Mouse (Mus musculus) erythroid progenitor cell, adult 5-6 weeks (primary cell): ENCODE results near the gene Acap1. TPM values are rescaled to one million over a fixed set of nuclear protein-coding genes. Genes with fewer than 3 reads are reported as not detected.
"Not testable (repeated sequence)": the region's sequence is repeated elsewhere in the genome, so short reads cannot be mapped to it uniquely, and the experiment has no call there.

Source experiments
- ATAC-seq: replicated peaks from 2 replicates; pipeline ENCODE4 v1.8.0; 2016; ENCODE audit warnings: moderate number of reproducible peaks, mild to moderate bottlenecking, moderate TSS enrichment, inconsistent platforms; ENCODE audit not compliant: poor library complexity, low FRiP score, severe bottlenecking
- total RNA-seq, 2 experiments: library from RNA; stranded (forward) in 1 of 2; stranded (reverse) in 1 of 2; fragments of 150-400 nt in 1 of 2; fragments of 186-747, 209-891 nt in 1 of 2; gene quantifications; 2 replicates each; pipeline versions ENCODE4 v1.2.3 to v1.2.4; 2015 to 2017; ENCODE audit warnings: low replicate concordance in 2 of 2

Acap1 gene
- total RNA-seq, 2 experiments from 2014 or later = 11.6 to 12.6 TPM

- ATAC-seq = no peak
Observed at GRCm38 (mm10) chr11:69879711-69880110, 15.6 kb downstream of the Acap1 start.

DNA sequence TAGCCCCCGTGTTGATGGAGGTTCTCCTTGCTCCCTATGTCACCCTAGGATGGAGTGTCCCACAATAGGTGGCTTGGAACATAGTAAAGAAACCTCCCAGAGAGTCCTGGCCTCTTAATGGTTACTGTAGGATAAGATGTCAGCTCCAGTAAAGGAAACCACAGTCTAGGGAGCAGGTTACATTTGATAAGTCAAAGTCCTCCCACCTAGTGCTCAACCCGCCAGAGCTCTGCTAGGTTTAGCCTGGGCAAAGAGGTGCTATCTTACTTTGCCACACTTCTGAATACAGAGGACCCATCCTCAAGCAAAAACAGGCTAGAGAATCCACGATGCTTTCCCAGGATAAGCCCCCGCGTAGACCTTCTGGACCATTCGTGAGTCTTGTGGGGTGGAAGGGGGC is 16.4 kb downstream of the Acap1 start:
- ATAC-seq = no peak

GRCm38 (mm10) chr11:69878399-69878798 is 16.9 kb downstream of the Acap1 start:
- no peak for ATAC-seq

DNA sequence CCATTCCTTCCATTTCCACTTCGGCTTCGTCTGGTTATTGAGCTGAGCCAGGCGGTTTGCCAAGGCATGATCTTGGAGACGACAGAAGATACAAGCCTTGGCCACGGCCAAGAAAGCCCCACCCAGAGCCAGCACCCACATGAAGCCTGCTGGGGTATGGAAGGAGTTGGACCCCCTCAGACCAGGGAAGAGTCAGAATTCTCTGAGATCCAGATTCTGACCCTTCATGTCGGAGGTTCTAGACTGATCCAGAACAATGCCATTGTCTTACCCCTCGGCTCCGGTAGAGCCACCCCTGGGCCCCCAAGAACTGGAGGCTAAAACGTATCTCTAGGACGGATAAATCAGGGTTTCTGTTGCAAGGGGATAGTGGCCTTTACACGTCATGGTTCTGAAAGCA is 17.5 kb downstream of the Acap1 start, which contains the start of gene Tmem95:
Gene Tmem95 (minus strand): TSS at position 141 of the 400 bp plus-strand sequence.
- ATAC-seq = no peak

DNA sequence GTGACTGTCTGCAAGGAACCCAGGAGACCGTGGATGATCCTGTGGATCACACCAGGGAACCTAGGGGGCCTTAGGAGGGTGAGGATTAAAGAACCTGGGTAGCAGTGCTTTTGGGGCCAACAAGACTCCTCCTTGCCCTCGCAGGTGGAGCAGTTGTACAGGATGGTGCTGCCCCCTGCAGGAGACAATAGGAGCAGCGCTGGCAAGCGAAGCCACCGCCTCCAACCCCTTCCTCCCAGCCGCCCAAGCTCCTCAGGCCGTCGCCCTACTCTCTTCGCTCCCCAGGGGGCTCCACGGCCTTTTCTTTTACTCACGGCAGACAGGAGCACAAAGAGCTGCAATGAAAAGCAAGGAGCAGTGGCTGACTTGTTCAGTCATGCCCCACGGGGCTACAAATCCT is 18.5 kb downstream of the Acap1 start:
- ATAC-seq = peak; percentile 78

DNA sequence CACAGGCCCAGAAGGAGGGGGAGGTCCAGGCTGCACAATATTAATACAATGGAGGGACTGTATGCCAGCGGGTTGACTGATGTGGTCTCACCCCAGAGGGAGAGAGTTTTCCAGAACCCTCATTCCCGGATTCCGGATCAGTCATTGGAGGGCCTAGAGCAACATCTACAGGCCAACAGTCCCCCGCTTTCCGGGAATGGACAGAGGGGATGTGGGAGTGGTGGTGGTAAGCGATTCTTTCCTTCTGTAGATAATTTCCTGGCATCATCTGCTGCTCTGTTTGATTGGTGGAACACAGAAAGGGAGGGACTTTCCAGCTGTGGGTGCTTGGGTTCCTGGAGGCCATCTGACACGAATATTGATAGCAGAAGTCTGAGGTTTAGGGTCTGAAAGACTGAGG is 19.2 kb downstream of the Acap1 start:
- ATAC-seq = no peak

DNA sequence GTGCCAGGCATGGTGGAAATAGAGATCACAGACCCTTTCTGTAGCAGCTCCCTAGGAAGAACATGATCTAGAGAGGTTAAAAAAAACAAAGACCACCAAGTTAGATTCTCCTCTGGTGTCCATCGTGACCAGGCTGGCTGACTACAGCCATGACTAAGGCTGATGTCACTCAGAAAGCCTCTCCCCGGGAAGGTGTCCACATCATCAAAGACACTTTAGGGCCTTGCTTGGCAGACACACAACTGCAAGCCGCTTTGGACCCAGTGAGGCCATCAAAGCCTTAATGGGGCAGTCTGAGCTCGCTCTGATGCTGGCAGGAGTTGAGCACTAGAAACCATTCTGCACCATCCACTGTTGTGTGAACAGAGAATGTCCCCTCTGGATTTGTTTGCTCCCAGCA is 22.9 kb downstream of the Acap1 start:
- ATAC-seq = no peak

DNA sequence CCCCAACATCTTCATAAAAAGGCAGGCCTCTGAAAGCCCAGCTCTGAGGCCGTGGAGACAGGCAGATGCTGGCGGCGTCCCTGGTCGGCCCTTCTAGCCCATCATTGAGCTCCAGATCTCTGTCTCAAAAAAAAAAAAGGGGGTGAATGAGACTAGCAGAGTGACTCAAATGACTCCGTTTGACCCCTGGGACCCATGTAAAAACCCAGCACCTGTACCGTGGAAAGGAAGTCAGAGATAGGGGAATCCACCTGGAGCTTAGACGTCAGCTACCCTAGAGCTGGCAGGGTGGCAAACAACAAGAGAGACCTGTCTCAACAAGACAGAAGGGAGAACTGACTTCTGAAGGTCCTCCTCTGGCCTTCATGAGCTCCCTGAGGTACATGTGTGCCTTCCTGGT is 23.5 kb downstream of the Acap1 start:
- ATAC-seq = no peak

DNA sequence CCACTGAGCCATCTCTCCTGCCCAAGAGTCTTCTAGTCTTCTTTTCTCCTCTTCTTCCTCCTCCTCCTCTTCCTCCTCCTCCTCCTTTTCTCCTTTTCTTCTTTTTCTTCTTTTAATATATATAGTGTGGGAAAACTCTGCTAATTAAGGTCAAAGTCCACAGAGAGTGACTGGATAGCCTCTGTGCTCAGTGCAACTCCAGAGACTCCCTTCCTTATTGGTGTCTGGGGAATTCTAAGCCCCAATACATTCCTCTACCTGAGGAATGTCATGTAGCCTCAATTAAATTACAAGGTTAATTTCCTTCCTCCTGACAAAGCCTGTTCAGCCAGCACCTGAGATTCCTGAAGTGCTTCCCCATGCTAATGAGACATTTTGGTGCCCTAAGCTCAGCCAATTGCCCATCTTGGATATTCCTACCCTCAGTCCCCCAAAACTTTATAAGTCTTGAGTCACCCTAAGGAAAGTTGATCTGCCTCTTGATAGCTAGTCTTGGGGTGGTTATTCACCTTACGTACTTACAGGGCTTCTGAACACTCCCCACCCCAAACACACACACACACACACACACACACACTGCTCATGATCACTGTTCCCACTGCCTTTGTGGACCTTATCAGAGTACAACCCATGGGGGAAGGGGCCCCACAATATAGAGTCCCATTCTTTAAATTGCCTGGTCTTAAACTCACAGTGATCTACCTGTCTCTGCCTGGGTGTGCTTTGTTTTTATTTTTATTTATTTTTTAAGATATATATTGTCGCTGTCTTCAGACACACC is 24.9 kb downstream of the Acap1 start:
- ATAC-seq = no peak

DNA sequence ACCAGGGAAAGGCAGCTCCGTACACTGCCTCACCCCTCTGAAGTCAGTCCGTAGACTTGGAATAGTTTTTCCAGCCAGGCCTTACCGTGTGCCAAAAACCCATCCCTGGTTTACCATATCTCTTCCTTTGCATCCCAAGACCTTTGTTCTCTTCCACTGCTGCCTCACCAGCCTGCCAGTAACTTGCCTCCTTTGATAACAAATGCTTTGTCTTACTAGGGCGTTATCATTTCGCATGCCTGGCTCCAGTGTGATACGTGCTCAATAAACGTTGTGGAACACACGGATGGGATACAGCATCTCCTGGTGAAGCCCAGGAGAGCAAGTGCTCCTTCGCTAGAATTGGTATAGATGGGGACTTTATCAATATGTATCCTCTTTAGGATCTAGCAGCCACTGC is 28.0 kb downstream of the Acap1 start:
- ATAC-seq = no peak

DNA sequence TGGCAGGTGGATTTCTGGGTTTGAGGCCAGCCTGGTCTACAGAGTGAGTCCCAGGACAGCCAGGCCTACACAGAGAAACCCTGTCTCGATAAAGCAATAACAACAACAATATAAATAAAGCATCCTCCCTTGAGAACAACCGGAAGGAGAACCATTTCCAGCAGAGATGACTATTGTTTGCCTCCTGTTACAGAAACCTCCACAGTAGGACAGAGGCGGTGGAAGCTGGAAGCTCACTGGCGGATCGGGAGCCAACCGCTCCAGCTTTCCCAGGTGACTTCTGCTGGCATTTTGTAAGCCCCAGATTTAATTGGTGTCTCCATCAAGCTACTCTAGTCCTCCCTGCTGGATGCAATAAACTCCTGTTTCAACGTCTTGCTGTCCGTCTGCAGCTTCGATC is 29.8 kb downstream of the Acap1 start:
- ATAC-seq = no peak

DNA sequence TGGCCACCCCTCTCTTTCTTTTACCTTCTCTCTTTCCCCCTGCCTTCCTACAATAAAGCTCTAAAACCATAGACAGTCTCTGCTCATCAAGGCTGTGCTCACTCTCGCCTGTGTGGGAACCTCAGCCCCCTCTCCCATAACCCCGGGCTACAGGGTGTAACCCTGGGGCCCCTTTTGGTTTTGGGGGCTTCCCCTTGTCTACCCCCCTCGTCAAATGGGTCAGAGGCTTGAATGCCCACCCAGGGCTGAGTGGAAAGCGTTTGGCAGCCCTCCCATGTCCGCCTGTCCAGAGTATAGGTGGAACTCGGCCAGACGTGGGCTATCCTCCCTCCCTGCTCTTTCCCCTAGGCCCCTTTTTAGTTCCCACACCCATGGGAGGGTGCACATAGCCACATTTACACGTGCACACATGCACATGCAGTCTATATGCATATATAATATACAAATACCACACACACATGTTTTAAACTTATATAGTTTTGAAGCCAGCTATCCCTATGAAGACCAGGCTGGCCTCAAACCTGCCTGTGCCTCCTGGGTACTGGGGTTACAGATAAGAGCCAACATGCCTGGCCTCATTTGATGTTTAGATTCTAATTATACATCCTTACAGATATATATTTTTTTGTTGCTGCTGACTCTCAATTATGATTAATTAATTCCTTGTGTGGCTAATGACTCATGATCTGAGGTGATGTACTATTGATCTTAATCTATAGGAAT is 31.0 kb downstream of the Acap1 start:
- peak; percentile 81 for ATAC-seq

DNA sequence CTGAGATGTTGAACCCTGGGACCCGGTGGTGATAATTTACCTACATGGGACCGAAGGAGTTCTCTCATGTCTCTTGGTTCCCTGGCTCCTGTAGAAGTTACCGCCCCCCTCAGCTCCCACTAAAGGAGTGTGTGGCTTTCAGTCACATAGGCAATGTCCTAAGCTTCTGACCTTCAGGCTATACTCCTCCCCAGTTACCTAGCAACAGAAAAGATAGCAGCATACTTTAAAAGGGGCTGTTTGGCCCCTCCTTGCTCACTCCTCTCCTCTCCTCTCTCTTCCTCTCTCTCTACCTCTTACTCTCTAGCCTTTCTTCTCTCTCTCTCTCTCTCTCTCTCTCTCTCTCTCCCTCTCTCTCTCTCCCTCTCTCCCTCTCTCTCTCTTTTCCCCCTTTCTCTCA is 31.6 kb downstream of the Acap1 start:
- not testable (repeated sequence) for ATAC-seq

DNA sequence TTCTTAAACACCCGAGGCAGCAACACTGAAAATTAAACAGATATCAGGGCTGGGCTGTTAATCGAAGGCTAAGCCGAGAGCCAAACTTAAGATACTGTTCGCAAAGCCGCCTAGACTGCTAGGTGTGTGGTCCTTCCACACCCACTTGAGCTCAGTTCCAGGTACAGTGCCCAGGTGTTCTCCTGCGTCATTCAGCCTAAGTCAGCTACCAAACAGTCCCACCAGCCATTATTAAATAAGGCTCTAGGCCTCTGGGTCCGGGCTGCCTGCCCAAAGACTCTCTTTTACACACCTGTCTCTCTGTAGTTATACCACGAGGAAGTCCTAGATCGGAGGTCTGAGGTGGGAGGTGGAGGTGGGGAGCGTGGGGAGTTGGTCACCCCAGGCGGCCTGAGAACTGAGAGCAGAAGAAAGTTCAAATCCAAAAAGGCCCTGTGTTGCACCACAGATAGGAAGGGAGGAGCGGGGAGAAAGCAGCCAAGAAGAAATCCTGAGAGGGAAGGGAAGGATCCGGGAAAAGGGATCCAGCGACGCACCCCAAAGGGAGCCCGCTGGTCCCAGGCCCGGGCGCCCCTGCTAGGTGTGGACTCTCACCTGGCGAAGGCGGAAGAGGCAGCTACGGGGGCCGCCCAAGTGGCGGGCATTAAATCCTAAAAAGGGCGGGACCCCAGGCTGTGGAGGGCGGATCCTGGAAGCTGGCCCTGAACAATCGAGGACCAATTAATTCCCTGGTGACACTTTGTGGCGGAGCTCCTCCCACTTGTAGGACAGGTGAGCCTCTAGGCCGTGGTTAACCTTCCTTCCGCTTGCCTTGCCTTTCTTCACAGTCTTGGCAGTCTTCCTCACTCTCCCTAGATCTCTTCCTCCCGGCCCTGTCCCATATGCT is 37.0 kb downstream of the Acap1 start, which contains the start of gene Tnk1:
Gene Tnk1 (minus strand): TSS at position 618 of the 886 bp plus-strand sequence.
- no peak for ATAC-seq

- peak; percentile 61 for ATAC-seq
Observed at GRCm38 (mm10) chr11:69855347-69855746, 40.0 kb downstream of the Acap1 start.

DNA sequence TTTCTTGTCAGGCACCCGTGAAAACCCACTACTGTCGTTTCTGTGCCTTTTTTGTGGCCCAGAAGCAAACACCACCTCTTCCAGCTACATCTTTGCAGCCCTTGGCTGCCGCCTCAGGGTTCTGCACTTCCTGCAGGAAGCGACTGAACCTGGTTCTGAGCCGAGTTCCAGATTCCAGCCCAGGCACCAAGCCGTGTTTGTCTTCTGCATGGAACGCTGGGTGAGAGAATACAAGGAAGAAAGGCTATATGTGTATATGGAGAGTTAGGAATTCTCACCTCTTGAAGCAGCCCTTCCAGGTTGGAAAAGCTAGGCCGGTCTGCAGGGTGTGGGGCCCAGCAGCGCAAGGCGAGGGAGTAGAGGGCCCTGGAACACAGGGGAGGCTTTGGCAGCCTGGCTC is 40.7 kb downstream of the Acap1 start:
- 0 out of 2 replicates have a peak, but pooled peaks have one; percentile 7 for ATAC-seq

GRCm38 (mm10) chr11:69853994-69854393 is 41.3 kb downstream of the Acap1 start:
- ATAC-seq = peak; percentile 86

- no peak for ATAC-seq
Observed at GRCm38 (mm10) chr11:69850754-69851153, 44.6 kb downstream of the Acap1 start.

DNA sequence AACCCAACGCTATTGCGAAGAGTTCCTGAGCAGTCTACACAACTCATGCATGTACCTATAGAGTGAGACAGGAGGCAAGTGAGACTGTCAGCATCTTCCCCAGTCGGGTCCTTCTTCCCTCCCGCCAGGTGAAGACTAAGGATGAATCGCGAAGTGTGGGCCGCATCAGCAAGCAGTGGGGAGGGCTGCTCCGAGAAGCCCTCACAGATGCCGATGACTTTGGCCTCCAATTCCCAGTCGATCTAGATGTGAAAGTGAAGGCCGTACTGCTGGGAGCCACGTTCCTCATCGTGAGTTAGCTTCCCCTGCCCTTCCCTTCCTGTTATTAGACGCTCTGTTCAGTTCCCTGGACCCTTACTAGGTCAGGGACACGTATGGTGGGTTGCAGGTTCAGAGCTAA is 45.5 kb downstream of the Acap1 start:
- ATAC-seq = no peak

GRCm38 (mm10) chr11:69849128-69849527 is 46.2 kb downstream of the Acap1 start:
- ATAC-seq = no peak
